Mouse (Mus musculus): Measurements from ENCODE around the gene Itsn2.

DNA sequence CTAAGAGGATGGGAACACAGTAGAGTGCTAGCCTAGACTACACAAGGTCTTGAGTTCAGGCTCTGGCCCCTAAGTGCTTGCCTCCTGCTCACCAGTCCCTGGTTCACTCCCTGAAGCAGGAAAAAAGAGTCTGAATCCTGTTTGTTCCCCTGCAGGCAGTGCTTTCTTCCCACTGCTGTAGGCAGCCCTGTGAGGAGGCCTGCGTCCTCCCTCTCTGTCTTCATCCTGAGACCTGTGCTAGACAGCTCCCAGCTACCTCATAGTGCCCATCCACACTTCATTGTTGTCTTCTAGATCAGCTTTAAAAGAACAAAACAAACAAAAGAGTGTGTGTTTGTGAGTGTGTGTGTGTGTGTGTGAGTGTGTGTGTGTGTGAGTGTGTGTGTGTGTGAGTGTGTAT is 102.1 kb downstream of the Itsn2 start:
- TF ChIP-seq CTCF (IDR thresholded peaks at IDR 0.05; ENCODE audit: extremely low read depth, insufficient read depth, low read length) (no peak), POLR2A (IDR thresholded peaks at IDR 0.05; ENCODE audit: extremely low read depth, insufficient read depth, low read length) (no peak)
